Mouse (Mus musculus) heart, embryonic 16.5 days (tissue): ENCODE results near the gene Agr2. TPM values are rescaled to one million over a fixed set of nuclear protein-coding genes. Genes with fewer than 3 reads are reported as not detected.

Experiments
- ATAC-seq: fragments of 200-750 bp; cut with Nextera tagmentation; replicated peaks from 2 replicates; pipeline ENCODE4 v1.8.0; 2017; ENCODE audit warnings: moderate number of reproducible peaks; ENCODE audit not compliant: insufficient read depth, low FRiP score; ENCODE audit errors: extremely low read depth
- H3K27ac ChIP-seq: fragments of 300-500 bp; sonication (generic); 2 replicates; pipeline ENCODE4 v1.5.1; 2014; ENCODE audit warnings: mild to moderate bottlenecking, low read length, control low read depth, moderate library complexity
- H3K27me3 ChIP-seq: fragments of 300-500 bp; sonication (generic); 2 replicates; pipeline ENCODE4 v1.6.1; 2014; ENCODE audit warnings: low read length, mixed read lengths; ENCODE audit not compliant: control insufficient read depth, insufficient read depth
- H3K36me3 ChIP-seq: fragments of 300-500 bp; sonication (generic); 2 replicates; pipeline ENCODE4 v1.6.1; 2014; ENCODE audit not compliant: control insufficient read depth, insufficient read depth
- H3K4me1 ChIP-seq: fragments of 300-500 bp; sonication (generic); 2 replicates; pipeline ENCODE4 v1.6.1; 2014; ENCODE audit warnings: low read length, mixed read lengths; ENCODE audit not compliant: control insufficient read depth, insufficient read depth
- H3K4me2 ChIP-seq: fragments of 300-500 bp; sonication (generic); 2 replicates; pipeline ENCODE4 v1.6.1; 2014; ENCODE audit warnings: low read depth, mild to moderate bottlenecking, control low read depth, low read length
- H3K4me3 ChIP-seq: fragments of 300-500 bp; sonication (generic); 2 replicates; pipeline ENCODE4 v1.5.1; 2014; ENCODE audit warnings: mild to moderate bottlenecking, control low read depth, low read length
- H3K9ac ChIP-seq: fragments of 300-500 bp; sonication (generic); 2 replicates; pipeline ENCODE4 v1.6.1; 2014; ENCODE audit warnings: low read length, control low read depth
- H3K9me3 ChIP-seq: fragments of 300-500 bp; sonication (generic); replicated peaks from 2 replicates; pipeline ENCODE4 v1.6.1; 2016; ENCODE audit warnings: low read length; ENCODE audit not compliant: control insufficient read depth
- WGBS: fragments of 180-500 bp; shearing (Covaris S2); extraction: QIAGEN DNeasy Blood & Tissue Kit; methylation state at CpG from one replicate; pipeline ENCODE4 v1.1.7; 2014; 5-methylcytosine and 5-hydroxymethylcytosine counted together
- polyA plus RNA-seq: library from polyadenylated mRNA; unstranded; fragments of >200 nt; fragmentation: Nextera tagmentation; extraction: Ambion mirVana; gene quantifications from 2 replicates; pipeline ENCODE4 v1.2.1, GENCODE M21; 2015

The Agr2 gene
- polyA plus RNA-seq, 1 experiment from 2014 or later = 3.3 TPM

DNA sequence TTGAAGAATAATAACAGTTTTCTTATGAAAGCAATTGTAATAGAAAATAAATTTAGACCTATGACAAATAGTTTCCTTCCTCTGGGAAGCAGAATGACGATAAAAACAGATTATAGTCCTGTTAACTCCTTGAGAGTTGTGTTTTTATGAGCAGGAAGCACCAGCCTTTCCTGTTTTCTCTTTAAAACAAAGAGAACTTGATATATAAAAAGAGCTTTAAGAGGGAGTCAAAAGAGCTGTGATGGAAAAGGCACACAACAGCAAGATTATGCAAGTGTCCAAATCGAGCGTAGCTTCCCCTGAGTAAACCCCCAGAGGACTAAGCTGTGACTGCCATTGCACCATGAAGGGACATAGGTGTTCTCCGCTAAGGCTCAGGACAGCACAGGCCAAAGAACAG lies 39.7 kb downstream of the Agr2 start:
- Histone ChIP-seq H3K27me3 (no peaks in the 10 kb centered on the region), H3K4me2 (no peak overlapping the region), H3K27ac (peak overlapping the region; percentile 74), H3K9me3 (0 out of 2 replicates have a peak, but pooled peaks cover 2% of the 10 kb centered on the region), H3K9ac (no peak overlapping the region), H3K36me3 (peaks cover 2% of the 10 kb centered on the region; the same call in 1 of the 2 replicates), H3K4me1 (peaks cover 10% of the 10 kb centered on the region; the same call in 1 of the 2 replicates), H3K4me3 (no peak overlapping the region)
- 53% methylated on average over 4 of the region's 4 CpGs for WGBS
- ATAC-seq = no peak

DNA sequence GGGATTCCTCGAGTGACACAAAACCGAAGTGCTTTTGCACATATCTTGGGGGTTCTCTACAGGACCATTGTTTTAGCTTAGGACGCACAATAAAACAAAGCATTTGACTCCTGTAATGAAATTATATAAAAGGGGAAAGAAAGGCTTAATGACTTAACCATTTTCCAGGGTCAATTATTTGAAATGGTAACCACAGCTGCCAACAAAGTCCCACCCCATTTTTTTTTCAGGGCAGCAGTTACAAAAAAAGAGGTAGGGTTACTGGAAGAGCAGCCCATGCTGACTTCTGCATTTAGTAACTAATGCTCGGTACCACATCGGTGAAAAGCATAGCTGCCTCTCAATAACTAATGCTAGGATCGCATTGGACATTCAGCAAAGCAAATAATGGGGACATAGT lies 42.8 kb downstream of the Agr2 start:
- Histone ChIP-seq H3K27ac (no peak overlapping the region), H3K4me3 (no peak overlapping the region), H3K4me1 (peaks cover 12% of the 10 kb centered on the region; the same call in 1 of the 2 replicates), H3K4me2 (no peak overlapping the region), H3K27me3 (no peaks in the 10 kb centered on the region), H3K9me3 (0 out of 2 replicates have a peak, but pooled peaks cover 2% of the 10 kb centered on the region), H3K36me3 (peaks cover 2% of the 10 kb centered on the region; the same call in 1 of the 2 replicates), H3K9ac (no peak overlapping the region)
- WGBS = 93% methylated on average over 6 of the region's 6 CpGs
- ATAC-seq = no peak

DNA sequence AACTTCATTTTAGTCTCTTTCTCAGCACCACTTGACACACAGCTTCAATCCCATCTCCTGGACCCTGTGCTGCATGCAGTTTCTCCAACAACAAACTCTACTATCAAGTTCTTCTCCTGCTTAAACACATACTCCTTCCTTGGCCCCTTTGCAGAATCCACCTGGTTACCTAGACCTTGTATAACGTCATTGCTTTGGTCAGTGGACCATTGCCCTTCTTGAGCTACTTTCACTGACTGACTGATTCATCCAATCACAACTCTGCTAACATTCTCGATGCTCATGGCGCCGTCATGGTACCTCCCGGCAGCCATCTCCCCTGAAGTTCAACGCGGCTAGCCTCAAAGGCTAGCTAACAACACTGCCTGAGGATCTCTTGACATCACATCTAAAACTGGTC lies 43.4 kb downstream of the Agr2 start:
- Histone ChIP-seq H3K9ac (no peak overlapping the region), H3K36me3 (peaks cover 2% of the 10 kb centered on the region; the same call in 1 of the 2 replicates), H3K27me3 (no peaks in the 10 kb centered on the region), H3K4me2 (no peak overlapping the region), H3K27ac (no peak overlapping the region), H3K9me3 (0 out of 2 replicates have a peak, but pooled peaks cover 2% of the 10 kb centered on the region), H3K4me3 (no peak overlapping the region), H3K4me1 (peaks cover 16% of the 10 kb centered on the region)
- ATAC-seq = no peak
- 95% methylated on average over 7 of the region's 7 CpGs for WGBS

DNA sequence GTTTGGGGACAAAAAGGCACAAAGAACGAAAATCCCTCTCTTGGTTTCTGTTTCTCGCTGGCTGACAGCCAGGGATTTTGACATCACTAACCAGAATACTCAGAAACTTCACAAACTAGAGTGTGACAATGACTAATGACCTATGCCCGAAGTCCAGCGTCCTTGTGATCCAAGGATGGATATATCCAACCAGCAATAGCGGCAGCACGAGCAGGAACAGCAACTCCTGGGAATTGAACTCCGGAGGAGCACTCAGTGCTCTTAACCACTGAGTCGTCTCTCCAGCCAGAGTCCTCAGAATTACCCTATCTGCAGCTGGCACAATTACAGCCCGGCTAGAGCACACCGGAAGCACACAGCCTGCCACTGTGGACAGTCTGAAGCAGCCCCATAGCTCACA lies 44.1 kb downstream of the Agr2 start:
- Histone ChIP-seq H3K4me3 (no peak overlapping the region), H3K4me2 (no peak overlapping the region), H3K9me3 (0 out of 2 replicates have a peak, but pooled peaks cover 2% of the 10 kb centered on the region), H3K9ac (no peak overlapping the region), H3K27ac (no peak overlapping the region), H3K27me3 (no peaks in the 10 kb centered on the region), H3K36me3 (peaks cover 2% of the 10 kb centered on the region; the same call in 1 of the 2 replicates), H3K4me1 (peaks cover 20% of the 10 kb centered on the region)
- WGBS = 67% methylated on average over 10 of the region's 10 CpGs
- no peak for ATAC-seq

DNA sequence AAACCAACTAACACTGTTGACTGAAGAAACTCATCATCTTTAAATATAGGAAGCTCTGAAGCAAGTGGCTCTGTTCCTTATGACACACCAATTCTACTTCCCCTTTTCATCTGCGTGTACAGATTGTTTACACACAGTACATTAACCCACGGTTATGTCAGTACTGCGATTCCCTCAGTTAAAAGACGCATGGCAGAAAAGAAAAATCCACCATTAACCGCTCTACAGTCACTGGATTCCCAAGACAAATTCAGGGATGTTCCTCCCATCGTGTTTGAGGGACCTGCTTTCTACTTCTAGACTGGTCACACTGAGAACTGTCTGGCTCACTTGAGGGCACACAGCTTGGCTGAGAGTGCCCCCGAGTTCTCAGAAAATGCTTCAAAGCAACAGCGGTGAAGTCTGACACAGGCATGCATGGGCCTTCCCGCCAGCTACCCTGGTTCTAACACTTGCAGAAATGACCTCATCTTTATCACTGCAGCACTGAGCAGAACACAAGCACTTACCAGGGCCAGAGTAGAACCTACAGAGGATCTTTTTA lies 46.9 kb downstream of the Agr2 start:
- H3K27me3 ChIP-seq = no peaks in the 10 kb centered on the region
- 52% methylated on average over 9 of the region's 9 CpGs for WGBS
- peak overlapping the region; percentile 67 for H3K27ac ChIP-seq
- no peak for ATAC-seq
- H3K4me2 ChIP-seq = peak overlapping the region; percentile 47
- H3K4me1 ChIP-seq = peaks cover 20% of the 10 kb centered on the region
- H3K4me3 ChIP-seq = peak overlapping the region; percentile 25
- H3K9ac ChIP-seq = no peak overlapping the region; the same call in 1 of the 2 replicates
- no peaks in the 10 kb centered on the region for H3K36me3 ChIP-seq
- no peaks in the 10 kb centered on the region for H3K9me3 ChIP-seq

DNA sequence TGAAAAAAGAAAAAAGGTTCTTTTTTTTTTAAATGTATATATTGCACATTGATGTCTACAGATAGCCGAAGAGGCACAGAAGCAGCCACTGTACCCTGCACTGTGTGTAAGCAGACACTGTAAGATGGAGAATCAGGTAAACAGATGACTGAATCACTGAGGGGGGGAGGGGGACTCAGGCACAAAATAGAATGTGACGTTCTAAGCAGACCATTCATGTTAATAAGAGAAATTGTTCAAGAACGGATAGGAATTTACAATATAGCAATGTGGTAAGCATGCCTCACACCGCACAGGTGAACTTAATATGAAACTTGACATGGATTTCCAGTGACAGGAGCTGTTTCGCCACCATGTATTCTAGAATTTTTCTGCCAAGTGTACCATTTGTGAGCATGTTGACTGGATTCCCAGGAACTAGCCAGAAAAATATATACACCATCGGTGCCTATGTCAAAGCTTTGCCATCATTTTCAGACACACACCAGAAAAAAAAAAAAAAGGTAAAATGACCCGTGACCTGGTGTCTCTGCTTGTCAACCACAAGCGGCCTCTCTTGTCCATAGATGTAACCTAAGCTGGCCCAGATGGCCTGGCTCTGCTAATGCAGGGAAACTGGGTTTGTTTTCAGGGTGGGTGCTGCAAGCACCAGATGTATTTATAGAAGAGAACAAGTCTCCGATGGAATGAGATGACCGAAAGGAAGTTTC lies 48.0 kb downstream of the Agr2 start:
- H3K4me1 ChIP-seq = peaks cover 20% of the 10 kb centered on the region
- peak overlapping the region; percentile 59; the same call in 1 of the 2 replicates for H3K27ac ChIP-seq
- H3K9me3 ChIP-seq = no peaks in the 10 kb centered on the region
- peak overlapping the region; percentile 45; the same call in 1 of the 2 replicates for H3K9ac ChIP-seq
- no peak for ATAC-seq
- H3K36me3 ChIP-seq = no peaks in the 10 kb centered on the region
- H3K27me3 ChIP-seq = no peaks in the 10 kb centered on the region
- 50% methylated on average over 10 of the region's 10 CpGs for WGBS
- peak overlapping the region; percentile 96 for H3K4me2 ChIP-seq
- peak overlapping the region; percentile 91 for H3K4me3 ChIP-seq

DNA sequence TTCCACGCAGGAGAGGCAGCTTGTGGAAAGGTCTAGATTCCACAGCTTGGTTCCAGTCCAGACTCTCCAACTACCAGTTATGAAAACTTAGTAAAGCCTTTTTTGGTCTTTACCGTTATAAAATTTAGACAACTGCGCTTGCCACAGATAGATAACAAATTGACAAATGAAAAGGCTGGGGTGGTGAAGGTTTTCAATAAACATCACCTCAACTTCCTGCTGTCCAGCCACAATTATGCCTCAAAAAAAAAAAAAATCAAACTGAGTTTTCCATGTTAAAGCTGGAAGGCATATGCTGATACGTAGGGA lies 48.5 kb downstream of the Agr2 start:
- no peak for ATAC-seq
- H3K4me1 ChIP-seq = peaks cover 20% of the 10 kb centered on the region
- peak overlapping the region; percentile 59; the same call in 1 of the 2 replicates for H3K27ac ChIP-seq
- peak overlapping the region; percentile 90; the same call in 1 of the 2 replicates for H3K9ac ChIP-seq
- WGBS = 24% methylated on average over 4 of the region's 4 CpGs
- H3K4me2 ChIP-seq = peak overlapping the region; percentile 96
- no peaks in the 10 kb centered on the region for H3K9me3 ChIP-seq
- H3K36me3 ChIP-seq = no peaks in the 10 kb centered on the region
- peak overlapping the region; percentile 91 for H3K4me3 ChIP-seq
- H3K27me3 ChIP-seq = no peaks in the 10 kb centered on the region

DNA sequence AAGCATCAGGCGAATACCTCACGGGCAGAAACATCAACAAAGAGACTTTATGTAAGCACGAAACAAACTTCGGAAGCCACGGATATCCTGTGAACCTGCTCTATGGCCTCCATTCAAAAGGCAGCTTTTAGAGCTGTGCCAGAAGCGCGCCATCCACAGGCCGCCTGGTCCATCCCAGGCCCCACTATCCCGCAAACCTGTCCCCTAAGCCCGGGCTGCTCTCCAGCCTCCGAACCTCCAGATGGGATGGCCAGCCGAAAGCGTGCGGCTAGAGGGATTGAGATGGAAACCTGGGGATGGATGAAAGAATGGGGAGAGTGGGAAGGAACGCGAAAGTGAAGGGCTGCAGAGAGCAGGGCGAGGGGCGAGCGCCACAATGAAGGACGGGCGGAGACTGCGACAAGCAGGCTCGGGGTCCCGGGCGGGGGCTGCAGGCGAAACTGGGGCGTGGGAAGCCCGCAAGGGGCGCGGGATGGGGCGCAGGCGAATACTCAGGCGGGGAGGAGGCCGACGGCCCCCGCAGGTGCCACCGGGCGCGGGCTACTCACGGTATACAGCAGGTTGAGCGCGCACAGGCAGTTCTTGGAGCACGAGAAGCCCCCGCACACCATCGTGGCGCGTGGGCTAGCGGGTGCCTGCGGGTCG lies 49.1 kb downstream of the Agr2 start:
- under 1% methylated on average over 49 of the region's 50 CpGs for WGBS

DNA sequence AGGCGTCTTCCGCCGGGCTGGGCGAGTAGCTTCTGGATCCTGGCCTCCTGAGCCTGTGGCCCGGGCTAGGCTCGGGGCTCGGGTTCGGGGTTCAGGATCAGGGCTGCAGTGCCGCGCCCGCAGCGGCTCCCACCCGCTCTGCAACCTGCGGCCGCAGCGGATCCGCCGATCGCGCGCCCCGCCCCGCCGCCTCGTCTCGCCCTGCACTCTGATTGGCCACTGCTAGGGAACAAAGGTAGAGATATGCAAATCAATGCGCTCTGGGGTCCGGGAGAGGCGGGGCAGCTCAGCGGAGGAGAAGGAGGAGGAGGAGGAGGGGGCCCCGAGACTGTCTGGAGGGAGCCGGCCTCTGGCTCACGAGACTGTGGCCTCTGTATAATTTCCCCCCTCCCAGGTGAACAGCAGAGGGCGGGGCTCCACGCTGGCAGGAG lies 49.7 kb downstream of the Agr2 start, which contains the start of gene Tspan13:
Gene Tspan13, minus strand, starts transcription at position 153 of the 431 bp plus-strand sequence.
- no peaks in the 10 kb centered on the region for H3K27me3 ChIP-seq
- peak within 1 kb of the TSS; percentile 68 for H3K27ac ChIP-seq
- H3K9ac ChIP-seq = peak within 1 kb of the TSS; percentile 90
- no peaks in the 10 kb centered on the region for H3K36me3 ChIP-seq
- peak; percentile 95 for ATAC-seq
- H3K4me2 ChIP-seq = peak within 1 kb of the TSS; percentile 96
- under 1% methylated on average over 35 of the region's 35 CpGs for WGBS
- H3K4me3 ChIP-seq = peak within 1 kb of the TSS; percentile 91
- H3K4me1 ChIP-seq = peaks cover 17% of the 10 kb centered on the region
- no peaks in the 10 kb centered on the region for H3K9me3 ChIP-seq

More for the DNA sequence above, 49.1 kb downstream of the Agr2 start:
- H3K27ac ChIP-seq = peak overlapping the region; percentile 68
- peaks cover 20% of the 10 kb centered on the region for H3K4me1 ChIP-seq
- H3K27me3 ChIP-seq = no peaks in the 10 kb centered on the region
- H3K4me3 ChIP-seq = peak overlapping the region; percentile 91
- H3K9ac ChIP-seq = peak overlapping the region; percentile 90
- no peaks in the 10 kb centered on the region for H3K36me3 ChIP-seq
- ATAC-seq = peak; percentile 53
- H3K4me2 ChIP-seq = peak overlapping the region; percentile 96
- H3K9me3 ChIP-seq = no peaks in the 10 kb centered on the region
